Mouse (Mus musculus): ENCODE results near the gene Aasdh.

- TF ChIP-seq MXI1 (IDR thresholded peaks at IDR 0.05; ENCODE audit: low read depth, low read length) (no peak), ETS1 (IDR thresholded peaks at IDR 0.05; ENCODE audit: low read depth, low read length) (no peak), MAZ (IDR thresholded peaks at IDR 0.05; ENCODE audit: low read depth, low read length) (no peak), USF1 (IDR thresholded peaks at IDR 0.05; ENCODE audit: low read depth, low read length) (no peak), EP300 (IDR thresholded peaks at IDR 0.05; ENCODE audit: low read depth in 1 of 2, low read length in 2 of 2) (no peak), CTCF (IDR thresholded peaks at IDR 0.05 in 2 of 3, conservative IDR thresholded peaks at IDR 0.05 in 1 of 3; ENCODE audit: control insufficient read depth in 1 of 3, insufficient read depth in 1 of 3, low read depth in 2 of 3, low read length in 3 of 3, poor library complexity in 1 of 3, severe bottlenecking in 1 of 3) (no peak), MYC (IDR thresholded peaks at IDR 0.05; ENCODE audit: low read depth, low read length) (no peak), MEF2A (IDR thresholded peaks at IDR 0.05; ENCODE audit: extremely low read depth, insufficient replicate concordance, low read depth, low read length, poor library complexity, severe bottlenecking) (no peak), SIN3A (IDR thresholded peaks at IDR 0.05; ENCODE audit: low read length) (no peak), SMC3 (IDR thresholded peaks at IDR 0.05; ENCODE audit: low read depth, low read length) (no peak), RAD21 (IDR thresholded peaks at IDR 0.05; ENCODE audit: low read depth, low read length) (no peak), MAFK (IDR thresholded peaks at IDR 0.05; ENCODE audit: borderline replicate concordance, low read depth, low read length) (no peak)
These were observed 72.6 kb downstream of the Aasdh start for GRCm38 (mm10) chr5:76832529-76833210.

Measured in MEL (cell line).